Mouse (Mus musculus): ENCODE measurements around the gene Olfr692.
"Not testable (repeated sequence)": the region's sequence is repeated elsewhere in the genome, so short reads cannot be mapped to it uniquely, and the experiment has no call there.

Gene Olfr692

DNA sequence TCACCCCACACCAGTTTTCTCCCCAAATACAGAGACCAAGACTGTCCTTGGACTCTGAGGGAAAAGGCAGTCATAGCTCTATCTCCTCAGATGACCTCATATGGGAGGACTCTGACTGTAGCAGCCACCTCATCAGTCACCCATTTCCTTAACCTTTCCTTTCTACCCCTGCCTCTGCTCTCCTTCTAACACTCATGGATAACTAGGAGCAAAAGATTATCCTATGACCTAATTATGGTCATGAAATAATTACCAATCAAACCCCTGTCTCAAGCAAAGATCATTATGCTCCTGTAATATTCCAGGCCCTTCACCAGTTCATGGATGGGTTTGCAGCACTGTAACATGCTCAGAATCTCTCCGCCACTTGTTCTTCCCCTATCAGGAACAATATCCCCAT is at the start of gene Olfr692:
Gene Olfr692, plus strand, starts transcription at position 301 of the 400 bp plus-strand sequence.
- DNase-seq (ENCODE audit: low read depth in 1 of 2, low spot score in 2 of 2): no peak

DNA sequence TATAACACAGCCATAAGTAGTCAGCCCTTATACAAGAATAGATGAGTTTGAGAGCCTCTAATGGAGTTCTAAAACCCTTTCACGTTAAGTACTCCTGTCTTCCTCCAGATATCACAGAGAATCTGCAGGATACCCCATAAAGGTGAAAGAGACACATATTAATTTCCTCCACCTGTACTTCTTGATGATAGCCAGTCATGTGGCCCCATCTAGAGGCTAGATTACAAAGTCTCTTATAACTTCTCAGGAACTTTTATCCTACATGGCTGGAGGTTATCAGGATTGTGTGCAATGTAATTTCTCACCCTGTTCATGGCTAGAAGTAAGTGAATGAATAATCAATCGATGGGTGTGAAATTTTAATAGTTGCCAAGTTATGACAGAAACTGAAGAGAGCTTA is 42.7 kb upstream of the Olfr692 start:
- no peak for DNase-seq (ENCODE audit: low read depth in 1 of 2, low spot score in 2 of 2)

DNA sequence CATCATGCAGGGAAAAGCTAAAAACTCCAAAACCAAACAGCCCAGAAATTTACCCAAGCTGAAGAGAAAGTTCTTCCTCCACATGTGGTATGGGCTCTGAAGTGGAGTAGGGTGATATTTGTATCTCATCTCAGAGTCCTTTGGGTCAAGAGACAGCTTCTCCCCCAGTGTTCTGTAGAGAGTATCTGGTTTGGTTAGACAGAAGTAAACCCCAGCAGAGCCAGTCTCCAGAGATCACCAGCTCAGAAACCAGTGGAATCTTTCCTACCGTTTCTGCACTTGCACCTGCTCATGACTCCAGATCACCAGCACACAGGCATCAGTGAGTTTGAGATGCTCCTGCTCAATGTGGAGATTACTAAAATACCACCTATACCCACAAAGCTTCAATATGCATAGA is 34.0 kb upstream of the Olfr692 start, which contains the start of gene Olfr690:
Gene Olfr690, minus strand, starts transcription at position 101 of the 400 bp plus-strand sequence.
- DNase-seq (ENCODE audit: low read depth in 1 of 2, low spot score in 2 of 2): no peak

DNA sequence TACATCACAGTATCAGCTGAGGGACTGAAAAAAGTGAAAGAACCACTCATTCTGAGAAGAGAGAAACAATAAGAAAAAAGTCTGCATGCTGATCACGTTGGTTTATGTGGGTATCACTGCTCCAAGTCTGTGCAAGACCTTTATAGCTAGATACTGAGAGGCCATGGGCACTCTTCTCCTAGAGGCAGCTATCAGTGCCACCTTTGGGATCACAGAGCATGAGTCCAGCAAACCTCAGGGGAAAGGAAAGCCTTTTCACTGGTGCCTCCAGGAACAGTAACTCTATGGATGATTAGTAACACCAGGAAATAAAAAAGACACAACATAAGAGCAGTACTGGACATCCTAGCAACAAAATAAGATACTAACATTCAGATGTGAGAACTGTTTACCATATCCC is 25.9 kb upstream of the Olfr692 start, which contains the start of gene Olfr691:
Gene Olfr691, minus strand, starts transcription at position 101 of the 400 bp plus-strand sequence.
- DNase-seq (ENCODE audit: low read depth in 1 of 2, low spot score in 2 of 2): no peak

DNA sequence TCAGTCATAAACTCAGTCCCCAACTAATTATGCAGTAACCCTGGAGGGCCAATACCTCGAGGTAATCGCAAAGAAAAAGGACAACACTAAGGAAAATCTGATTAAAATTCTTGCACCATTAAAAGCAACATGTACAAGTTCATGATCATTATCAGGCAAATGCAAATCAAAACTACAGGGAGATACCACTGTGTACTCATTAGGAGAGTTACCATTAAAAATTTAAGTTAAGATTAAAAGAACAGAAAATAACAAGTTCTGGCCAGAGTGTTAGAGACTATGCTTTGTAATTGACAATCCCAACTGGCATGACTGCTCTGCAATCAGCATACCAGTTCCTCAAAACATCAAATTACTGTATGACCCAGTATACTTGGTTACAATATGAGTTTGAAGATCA is 25.3 kb upstream of the Olfr692 start:
- no peak for DNase-seq (ENCODE audit: low read depth in 1 of 2, low spot score in 2 of 2)

DNA sequence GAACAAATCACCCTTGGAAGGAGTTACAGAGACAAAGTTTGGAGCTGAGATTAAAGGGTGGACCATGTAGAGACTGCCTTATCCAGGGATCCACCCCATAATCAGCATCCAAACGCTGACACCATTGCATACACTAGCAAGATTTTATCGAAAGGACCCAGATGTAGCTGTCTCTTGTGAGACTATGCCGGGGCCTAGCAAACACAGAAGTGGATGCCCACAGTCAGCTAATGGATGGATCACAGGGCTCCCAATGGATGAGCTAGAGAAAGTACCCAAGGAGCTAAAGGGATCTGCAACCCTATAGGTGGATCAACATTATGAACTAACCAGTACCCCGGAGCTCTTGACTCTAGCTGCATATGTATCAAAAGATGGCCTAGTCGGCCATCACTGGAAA is 12.0 kb upstream of the Olfr692 start:
- not testable (repeated sequence) for DNase-seq (ENCODE audit: low read depth in 1 of 2, low spot score in 2 of 2)

- DNase-seq (ENCODE audit: low read depth in 1 of 2, low spot score in 2 of 2): not testable (repeated sequence)
Measured at GRCm38 (mm10) chr7:105356487-105356886, 11.5 kb upstream of the Olfr692 start.

DNA sequence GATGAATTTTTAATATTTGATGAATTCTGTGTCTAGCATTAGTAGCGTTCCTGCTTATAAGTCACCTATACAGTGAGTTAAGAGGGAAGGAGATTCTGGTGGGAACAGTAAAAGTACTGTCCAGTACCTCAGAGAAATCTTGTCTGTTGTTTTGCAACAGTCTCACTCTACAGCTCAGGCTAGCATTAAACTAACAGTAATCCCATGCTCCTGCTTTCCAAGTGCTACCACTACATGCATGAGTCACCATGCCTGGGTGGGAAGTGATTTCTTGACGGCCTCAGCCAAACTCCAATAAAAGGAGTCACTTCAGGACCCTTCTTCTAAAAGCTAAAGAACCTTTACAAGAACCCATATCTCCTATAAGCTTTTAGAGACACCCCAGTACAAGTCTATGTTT is 6.3 kb upstream of the Olfr692 start:
- DNase-seq (ENCODE audit: low read depth in 1 of 2, low spot score in 2 of 2): no peak

DNA sequence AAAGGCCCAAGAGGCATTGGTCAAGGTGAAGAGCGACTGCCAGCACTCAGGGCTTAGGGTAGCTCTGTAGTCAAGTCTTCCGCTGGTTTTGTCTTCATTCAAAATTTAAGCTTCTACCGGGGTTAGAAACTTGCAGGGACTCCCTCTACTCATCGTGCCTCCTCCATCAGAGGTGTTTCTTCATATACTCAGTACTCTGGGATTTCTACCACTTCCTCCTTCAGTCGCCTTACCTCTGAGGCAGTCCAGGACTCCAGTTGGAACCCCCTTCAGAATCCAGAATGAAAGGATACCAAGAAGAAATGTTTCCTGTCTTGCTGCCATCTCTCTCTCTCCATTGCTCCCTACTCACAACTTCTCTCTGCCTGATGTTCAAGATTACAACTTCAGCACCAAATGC is 762 bp upstream of the Olfr692 start:
- DNase-seq (ENCODE audit: low read depth in 1 of 2, low spot score in 2 of 2): no peak

DNA sequence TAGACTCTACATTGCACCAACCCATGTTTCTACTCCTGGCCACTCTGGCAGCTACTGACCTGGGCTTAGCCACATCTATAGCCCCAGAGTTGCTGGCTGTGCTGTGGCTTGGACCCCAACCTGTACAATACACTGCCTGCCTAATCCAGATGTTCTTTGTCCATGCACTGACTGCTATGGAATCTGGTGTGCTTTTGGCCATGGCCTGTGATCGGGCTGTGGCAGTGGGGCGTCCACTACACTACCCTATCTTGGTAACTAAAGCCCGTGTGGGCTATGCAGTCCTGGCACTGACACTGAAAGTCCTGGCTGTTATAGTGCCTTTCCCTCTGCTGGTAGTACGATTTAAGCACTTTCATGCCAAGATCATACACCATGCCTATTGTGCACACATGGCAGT is 491 bp downstream of the Olfr692 start:
- no peak for DNase-seq (ENCODE audit: low read depth in 1 of 2, low spot score in 2 of 2)

DNA sequence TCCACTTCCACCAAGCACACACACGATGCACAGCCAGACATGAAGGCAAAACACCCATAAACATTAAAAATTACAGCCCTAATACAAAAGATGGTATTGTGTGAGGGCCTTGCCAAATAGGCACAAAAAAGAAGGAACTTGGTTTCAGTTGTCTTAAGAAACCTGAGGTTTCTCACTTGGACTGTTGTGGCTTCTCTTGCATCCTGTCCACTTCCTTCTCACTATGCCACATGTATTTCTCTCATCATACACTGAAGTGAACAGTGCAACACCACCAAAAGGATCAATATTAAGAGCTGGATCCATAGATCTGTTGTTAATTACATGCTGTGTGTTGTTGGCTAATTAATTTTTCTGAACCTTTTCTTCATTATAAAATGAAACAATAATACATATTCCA is 4.9 kb downstream of the Olfr692 start:
- no peak for DNase-seq (ENCODE audit: low read depth in 1 of 2, low spot score in 2 of 2)

DNA sequence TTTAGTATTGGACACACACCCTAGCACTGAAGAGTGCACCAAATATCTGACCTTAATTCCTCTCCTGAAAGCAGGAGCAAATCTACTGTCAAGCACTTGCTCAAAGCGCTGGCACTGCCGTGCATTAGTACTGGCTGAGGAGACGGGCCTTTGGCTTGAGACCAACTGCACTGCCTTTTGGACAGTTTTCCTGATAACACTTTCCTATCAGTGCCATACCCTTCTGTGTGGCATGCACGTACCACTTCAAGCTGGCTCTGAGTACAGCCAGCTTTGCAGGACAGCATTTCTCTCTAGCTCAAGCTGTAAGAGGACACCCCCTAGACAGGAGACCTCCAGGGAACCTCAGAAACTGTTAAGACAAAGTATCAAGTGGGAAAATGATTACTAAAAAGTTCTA is 5.5 kb downstream of the Olfr692 start:
- no peak for DNase-seq (ENCODE audit: low read depth in 1 of 2, low spot score in 2 of 2)

GRCm38 (mm10) chr7:105373976-105374375 is 5.9 kb downstream of the Olfr692 start:
- DNase-seq (ENCODE audit: low read depth in 1 of 2, low spot score in 2 of 2): no peak

DNA sequence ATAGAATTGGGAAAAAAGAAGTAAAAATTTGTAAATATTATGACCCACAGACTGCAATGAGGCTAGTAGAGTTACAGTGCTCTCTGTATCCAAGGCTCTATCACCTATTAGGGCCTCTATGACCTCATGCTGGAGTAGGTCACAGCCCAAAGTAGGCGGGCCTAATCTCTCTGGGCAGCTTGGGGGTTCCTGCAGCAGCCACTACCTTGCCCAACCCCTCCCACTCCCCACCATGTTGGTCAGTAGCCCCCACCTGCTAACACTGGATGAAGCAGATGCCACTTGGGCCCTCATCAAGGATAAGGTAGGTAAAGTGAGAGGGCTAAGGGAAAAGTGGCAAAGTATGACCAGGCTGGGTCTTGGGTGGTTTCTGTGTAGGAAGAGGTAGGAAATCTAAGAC is 6.8 kb downstream of the Olfr692 start, which contains the start of gene Gm5901:
Gene Gm5901, plus strand, starts transcription at position 173 of the 400 bp plus-strand sequence.
- no peak for DNase-seq (ENCODE audit: low read depth in 1 of 2, low spot score in 2 of 2)

GRCm38 (mm10) chr7:105380329-105380728 is 12.3 kb downstream of the Olfr692 start:
- no peak for DNase-seq (ENCODE audit: low read depth in 1 of 2, low spot score in 2 of 2)

GRCm38 (mm10) chr7:105387696-105388095 is 19.7 kb downstream of the Olfr692 start:
- DNase-seq (ENCODE audit: low read depth in 1 of 2, low spot score in 2 of 2): no peak

DNA sequence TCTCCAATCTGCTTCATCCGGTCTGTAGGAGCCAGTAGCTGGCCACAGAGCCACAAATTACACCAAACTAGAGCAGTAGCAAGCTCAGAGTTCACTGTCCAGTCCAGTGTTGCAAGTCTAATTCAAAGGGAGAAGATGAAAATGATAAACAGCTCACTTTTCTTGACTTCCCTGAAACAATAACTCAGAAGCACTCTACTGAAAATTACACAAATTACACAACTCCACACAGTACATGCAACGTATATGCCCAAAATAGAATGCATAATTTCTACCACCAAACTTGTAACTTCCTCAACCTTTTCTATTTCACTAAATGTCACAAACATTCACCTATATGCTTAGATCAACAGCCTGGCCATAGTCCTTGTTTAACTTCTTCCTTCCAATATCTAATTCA is 22.2 kb downstream of the Olfr692 start:
- DNase-seq (ENCODE audit: low read depth in 1 of 2, low spot score in 2 of 2): no peak

DNA sequence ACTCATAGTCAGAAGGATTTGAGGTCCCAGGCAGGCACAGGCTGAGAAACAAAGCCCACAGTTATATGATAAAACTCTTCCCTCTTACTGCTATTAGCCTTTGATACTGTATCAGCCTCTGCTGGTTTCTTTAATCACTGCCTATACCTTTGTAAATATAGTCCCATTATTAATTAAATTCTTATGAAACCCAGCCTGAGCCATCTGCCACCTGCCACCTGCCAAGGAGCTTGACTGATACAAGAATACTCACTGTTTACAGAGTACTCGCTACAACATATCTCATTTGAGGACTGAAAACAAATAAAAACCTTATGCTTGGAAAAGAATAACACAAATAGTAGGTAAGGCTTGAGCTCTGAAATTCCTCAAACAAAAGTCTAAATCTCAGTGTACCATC is 26.6 kb downstream of the Olfr692 start:
- DNase-seq (ENCODE audit: low read depth in 1 of 2, low spot score in 2 of 2): no peak

DNA sequence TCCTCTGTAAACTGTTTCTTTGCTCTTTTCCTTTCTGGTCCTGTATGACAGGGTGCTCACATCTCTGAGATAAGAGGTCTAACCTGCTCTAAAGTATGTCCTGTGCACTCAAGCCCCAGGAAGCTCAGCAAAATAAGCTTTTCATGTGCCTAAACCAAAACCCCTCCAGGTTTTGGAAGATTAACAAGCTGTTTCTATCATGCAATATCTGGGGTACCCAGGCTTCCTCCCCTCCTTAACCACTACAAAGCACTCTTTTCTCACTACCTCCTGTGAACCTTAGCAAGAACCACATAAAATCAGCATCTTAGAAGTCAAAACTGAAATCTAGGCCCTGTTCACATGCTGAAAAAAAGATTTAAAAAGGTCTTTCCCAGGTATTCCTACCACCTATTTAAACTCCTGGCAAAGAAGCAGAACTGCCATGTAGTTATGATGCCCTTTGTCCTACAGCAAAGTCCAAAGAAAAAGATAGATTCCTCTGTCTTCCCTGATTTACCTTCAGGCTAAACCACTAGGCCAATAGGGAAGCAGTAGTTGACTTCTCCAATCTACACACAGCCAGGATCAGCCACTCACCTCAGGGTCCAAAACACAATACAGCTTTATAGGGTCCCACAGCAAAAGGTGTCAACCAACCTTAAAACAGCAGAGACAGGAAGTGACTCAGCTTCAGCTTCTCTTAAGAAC is 27.2 kb downstream of the Olfr692 start:
- DNase-seq (ENCODE audit: low read depth in 1 of 2, low spot score in 2 of 2): no peak

DNA sequence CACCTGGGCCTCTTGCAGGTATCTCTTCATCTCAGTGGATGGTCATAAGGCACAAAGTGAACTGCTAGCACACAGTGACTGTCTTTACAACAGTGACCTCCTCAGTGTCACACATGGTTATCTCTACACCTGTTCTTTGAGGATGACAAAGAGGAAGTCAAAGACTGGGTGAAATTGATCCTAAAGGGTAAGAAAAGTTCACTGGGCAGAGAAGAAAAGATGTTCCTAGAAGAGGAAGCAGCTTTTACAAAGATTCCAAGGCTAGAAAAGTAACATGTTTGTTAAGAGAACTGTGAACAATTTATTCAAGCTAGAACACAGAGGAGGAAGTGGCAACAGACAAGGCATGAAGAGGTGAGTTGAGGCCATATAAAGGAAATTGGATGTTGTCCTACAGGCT is 28.1 kb downstream of the Olfr692 start:
- DNase-seq (ENCODE audit: low read depth in 1 of 2, low spot score in 2 of 2): no peak

DNA sequence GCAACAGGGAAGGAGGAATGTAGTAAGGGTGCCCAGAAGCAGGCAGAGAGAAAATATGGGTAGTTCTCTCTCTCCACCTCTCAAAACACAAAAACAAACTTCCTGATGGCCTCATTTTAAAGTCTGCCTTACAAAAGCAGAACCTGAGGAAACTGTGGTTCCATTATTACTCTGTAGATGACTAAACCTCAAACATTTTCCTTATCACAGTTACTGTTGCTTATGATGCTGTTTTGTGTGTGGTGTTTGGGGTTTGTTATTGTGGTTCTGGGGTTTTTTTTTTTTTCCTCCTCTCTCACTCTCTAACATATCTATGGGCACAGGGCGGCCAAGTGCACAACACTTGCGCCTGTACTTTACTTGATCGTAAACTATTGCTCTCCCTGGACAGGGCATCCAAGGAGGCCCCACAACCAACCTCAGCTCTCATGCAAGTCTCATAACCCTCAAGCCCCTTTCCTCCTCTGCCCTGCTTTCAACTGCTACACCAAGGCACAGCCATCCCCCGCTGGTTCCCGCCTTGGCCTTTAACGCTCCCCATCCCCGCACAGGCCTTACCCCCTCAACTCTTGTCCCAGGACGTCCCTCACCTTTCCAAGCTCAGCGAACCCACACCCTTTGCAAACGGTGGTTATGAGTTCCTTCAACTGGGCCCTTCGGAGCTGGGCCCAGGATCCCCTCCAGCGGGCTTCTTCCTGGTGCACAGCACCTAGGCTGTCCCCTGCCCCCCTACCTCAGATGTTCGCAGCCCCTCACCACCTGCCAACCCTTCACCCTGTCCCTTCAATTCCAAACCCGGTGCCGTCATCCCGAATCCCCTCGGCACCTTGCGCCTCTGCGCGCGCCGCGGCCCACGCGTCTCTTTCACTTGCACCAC is 31.3 kb downstream of the Olfr692 start:
- DNase-seq (ENCODE audit: low read depth in 1 of 2, low spot score in 2 of 2): peak; percentile 1 to 6

GRCm38 (mm10) chr7:105399935-105400624 is 32.0 kb downstream of the Olfr692 start, which contains the start of gene Fam160a2:
TSS of gene Fam160a2 (minus strand) at chr7:105400054.
- DNase-seq (ENCODE audit: low read depth in 1 of 2, low spot score in 2 of 2): peak; percentile 94 to 95
